Mouse (Mus musculus): Measurements from ENCODE around the gene Gm10322. TPM values are rescaled to one million over a fixed set of nuclear protein-coding genes. Genes with fewer than 3 reads are reported as not detected.

Gene Gm10322
- polyA plus RNA-seq, 1 experiment from 2014 or later, result not detected

DNA sequence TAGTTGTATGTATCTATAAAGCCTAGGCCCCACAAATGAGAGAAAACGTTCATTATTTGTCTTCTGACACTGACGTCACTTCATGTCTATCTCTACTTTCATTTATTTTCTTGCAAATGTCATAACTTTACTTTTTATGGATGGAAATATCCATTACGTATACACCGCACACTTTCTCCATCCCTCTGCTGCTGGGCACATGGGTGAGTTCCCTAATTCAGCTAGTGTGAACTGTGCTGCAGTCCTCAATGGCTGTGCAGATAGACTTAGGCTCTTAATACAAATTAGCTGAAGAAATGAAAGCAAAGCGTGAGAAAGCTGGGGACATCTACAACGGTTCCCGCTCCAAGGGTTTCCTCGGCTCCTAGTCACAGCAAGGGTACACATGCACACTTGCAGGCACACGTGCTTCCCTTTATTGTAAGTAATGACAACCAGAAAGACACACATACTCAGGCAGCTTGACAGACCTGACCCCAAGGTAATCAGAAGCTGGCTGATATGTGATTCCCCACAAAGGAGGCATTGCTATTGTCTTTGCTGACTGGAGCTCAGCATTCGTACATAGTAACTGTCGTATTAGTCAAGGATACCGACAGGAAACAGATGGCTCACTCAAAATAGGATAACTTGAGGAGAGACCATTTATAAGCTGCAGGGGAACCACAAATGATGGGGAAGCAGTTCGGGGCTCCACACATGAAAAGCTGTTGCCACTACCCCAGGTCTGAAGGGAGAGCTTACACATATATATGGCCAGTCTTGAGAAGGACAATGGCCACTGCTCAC is 49.8 kb downstream of the Gm10322 start:
- no peak for ATAC-seq (ENCODE audit: low read depth)
- H3K4me1 ChIP-seq (replicated peaks), result peaks cover 3% of the 10 kb centered on the region; the same call in 1 of the 2 replicates
- no peak overlapping the region for H3K9ac ChIP-seq
- H3K27me3 ChIP-seq, result no peaks in the 10 kb centered on the region
- DNase-seq, result no peak
- H3K4me2 ChIP-seq, result no peak overlapping the region
- 34% methylated on average over 13 of the region's 13 CpGs for WGBS (ENCODE audit: insufficient replicate concordance)
- no peaks in the 10 kb centered on the region for H3K9me3 ChIP-seq (replicated peaks)
- no peak overlapping the region for H3K27ac ChIP-seq
- H3K36me3 ChIP-seq, result no peaks in the 10 kb centered on the region
- H3K4me3 ChIP-seq (replicated peaks), result no peak overlapping the region

Other genes starting within 250 kb of the Gm10322 start
- gene Gm10273, start 220.4 kb upstream of the Gm10322 start, polyA plus RNA-seq (2015; fragmentation: Nextera tagmentation; extraction: Ambion mirVana), result 4.3 and 12.1 TPM in 2 replicates
- 45.4 and 51.5 TPM in 2 replicates for gene Pla2g12b, start 212.4 kb upstream of the Gm10322 start, polyA plus RNA-seq (2015; fragmentation: Nextera tagmentation; extraction: Ambion mirVana)
- gene Oit3, start 174.3 kb upstream of the Gm10322 start, polyA plus RNA-seq (2015; fragmentation: Nextera tagmentation; extraction: Ambion mirVana), result 22.1 and 23.5 TPM in 2 replicates
- 10.6 and 13.6 TPM in 2 replicates for gene Mcu, start 629 bp downstream of the Gm10322 start, polyA plus RNA-seq (2015; fragmentation: Nextera tagmentation; extraction: Ambion mirVana)
- 36.3 and 39.0 TPM in 2 replicates for gene Micu1, start 86.4 kb downstream of the Gm10322 start, polyA plus RNA-seq (2015; fragmentation: Nextera tagmentation; extraction: Ambion mirVana)